Mouse (Mus musculus): ENCODE data around the gene Cracr2b. TPM values are rescaled to one million over a fixed set of nuclear protein-coding genes. Genes with fewer than 3 reads are reported as not detected.
A peak's percentile ranks its signal among the peaks of the same experiment; 100 is the strongest.
"Not testable (repeated sequence)": the region's sequence is repeated elsewhere in the genome, so short reads cannot be mapped to it uniquely, and the experiment has no call there.

Cracr2b gene
- polyA plus RNA-seq, 1 experiment from 2014 or later, result 5.2 TPM

DNA sequence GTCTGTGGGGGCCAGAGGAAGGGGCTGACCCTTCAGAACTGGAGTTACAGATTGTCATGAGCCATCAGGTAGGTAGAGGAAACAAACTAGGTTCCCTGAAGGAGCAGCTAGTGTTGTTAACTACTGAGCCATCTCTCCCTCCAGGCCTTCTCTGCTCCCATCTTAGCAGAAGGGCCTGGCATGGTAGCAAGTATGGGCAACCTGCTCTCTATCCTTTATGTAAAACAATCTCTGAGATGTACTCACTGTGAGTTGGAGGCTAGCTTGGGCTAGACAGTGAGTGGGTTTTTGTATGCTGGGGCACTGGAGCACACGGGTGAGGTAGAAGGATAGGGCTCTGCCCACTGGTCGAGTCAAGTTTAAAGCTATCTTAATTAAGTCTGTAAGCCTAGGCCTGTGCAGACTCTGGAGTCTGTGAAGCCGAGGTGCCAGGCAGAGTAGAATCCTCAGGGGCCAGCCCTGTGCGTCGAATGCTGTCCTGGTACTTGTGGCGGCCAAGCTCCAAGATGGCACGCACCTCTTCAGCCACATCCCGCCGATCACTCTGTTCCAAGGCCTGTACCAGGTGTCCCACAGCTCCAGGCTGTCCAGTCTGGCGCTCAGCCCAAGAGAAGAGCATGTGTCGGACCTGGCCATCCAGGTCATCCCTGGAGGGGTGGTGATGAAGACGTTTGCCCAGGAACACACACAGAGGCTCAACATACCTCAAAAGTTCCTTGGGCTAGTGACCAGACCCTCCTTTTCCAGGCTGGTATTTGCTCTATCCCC lies 22.5 kb upstream of the Cracr2b start:
- WGBS, result 91% methylated on average over 12 of the region's 12 CpGs
- Histone ChIP-seq H3K4me3 (replicated peaks; ENCODE audit: low read length) (no peak overlapping the region), H3K4me2 (ENCODE audit: low read length) (no peak overlapping the region), H3K27me3 (replicated peaks; ENCODE audit: control insufficient read depth, insufficient read depth, low read length) (no peaks in the 10 kb centered on the region), H3K4me1 (replicated peaks; ENCODE audit: control insufficient read depth, insufficient read depth, low read length) (peaks cover 48% of the 10 kb centered on the region), H3K9me3 (ENCODE audit: control insufficient read depth, low read length) (no peaks in the 10 kb centered on the region), H3K9ac (replicated peaks; ENCODE audit: low read depth, low read length) (no peak overlapping the region), H3K27ac (ENCODE audit: low read length) (no peak overlapping the region; the same call in 1 of the 2 replicates), H3K36me3 (ENCODE audit: control insufficient read depth, insufficient read depth) (no peaks in the 10 kb centered on the region; the same call in 1 of the 2 replicates)
- no peak for ATAC-seq

DNA sequence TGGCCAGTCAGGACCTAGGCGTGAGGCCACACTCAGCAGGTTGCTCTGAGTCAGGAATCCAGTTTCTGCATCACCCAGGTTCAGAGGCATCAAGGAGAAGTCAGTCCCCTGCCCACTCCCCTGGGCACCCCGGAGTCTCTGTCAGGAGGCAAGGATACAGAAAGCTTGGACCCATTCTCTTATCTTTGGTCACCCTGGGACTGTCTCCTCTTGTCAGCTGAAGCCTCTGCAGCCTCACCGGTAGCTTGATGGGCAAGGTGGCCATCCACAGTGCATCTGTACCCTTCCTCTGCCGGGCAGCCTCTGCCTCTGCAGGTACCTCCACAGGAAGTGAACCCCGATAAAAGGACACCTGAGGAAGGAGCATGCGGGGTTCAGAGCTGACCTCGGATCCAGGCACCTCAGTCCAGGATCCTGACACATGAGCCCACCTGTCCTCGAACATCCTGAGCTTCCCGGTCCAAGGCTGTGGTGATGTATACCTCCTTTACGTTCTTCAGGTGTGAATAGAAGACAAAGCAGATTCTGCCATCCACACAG lies 21.7 kb upstream of the Cracr2b start:
- Histone ChIP-seq H3K27ac (ENCODE audit: low read length) (no peak overlapping the region), H3K9me3 (ENCODE audit: control insufficient read depth, low read length) (no peaks in the 10 kb centered on the region), H3K9ac (replicated peaks; ENCODE audit: low read depth, low read length) (no peak overlapping the region), H3K4me1 (replicated peaks; ENCODE audit: control insufficient read depth, insufficient read depth, low read length) (peaks cover 42% of the 10 kb centered on the region), H3K36me3 (ENCODE audit: control insufficient read depth, insufficient read depth) (no peaks in the 10 kb centered on the region; the same call in 1 of the 2 replicates), H3K27me3 (replicated peaks; ENCODE audit: control insufficient read depth, insufficient read depth, low read length) (no peaks in the 10 kb centered on the region), H3K4me3 (replicated peaks; ENCODE audit: low read length) (no peak overlapping the region), H3K4me2 (ENCODE audit: low read length) (no peak overlapping the region)
- ATAC-seq, result no peak
- 92% methylated on average over 10 of the region's 10 CpGs for WGBS

DNA sequence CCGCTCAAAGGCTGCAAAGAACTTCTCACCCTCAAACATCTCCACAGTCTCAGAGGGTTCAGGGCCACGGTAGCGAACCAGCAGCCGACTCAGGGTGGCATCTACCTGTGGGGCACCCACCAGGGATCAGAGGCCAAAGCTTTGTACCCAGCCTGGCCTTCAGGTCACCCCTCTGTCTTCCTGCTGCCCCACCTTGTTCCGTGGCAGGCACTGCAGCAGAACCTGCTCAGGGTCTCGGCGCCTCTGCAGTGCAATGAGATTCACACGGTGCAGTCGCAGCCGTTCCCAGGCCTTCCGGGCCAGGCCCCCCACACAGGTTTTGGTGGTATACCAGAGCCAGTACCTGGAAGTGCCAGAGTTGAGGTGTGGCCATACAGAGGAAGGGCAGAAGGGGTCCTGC lies 21.1 kb upstream of the Cracr2b start:
- WGBS, result 93% methylated on average over 11 of the region's 11 CpGs
- Histone ChIP-seq H3K9ac (replicated peaks; ENCODE audit: low read depth, low read length) (no peak overlapping the region), H3K4me1 (replicated peaks; ENCODE audit: control insufficient read depth, insufficient read depth, low read length) (peaks cover 38% of the 10 kb centered on the region), H3K36me3 (ENCODE audit: control insufficient read depth, insufficient read depth) (no peaks in the 10 kb centered on the region; the same call in 1 of the 2 replicates), H3K9me3 (ENCODE audit: control insufficient read depth, low read length) (no peaks in the 10 kb centered on the region), H3K4me2 (ENCODE audit: low read length) (no peak overlapping the region), H3K27ac (ENCODE audit: low read length) (no peak overlapping the region), H3K27me3 (replicated peaks; ENCODE audit: control insufficient read depth, insufficient read depth, low read length) (no peaks in the 10 kb centered on the region), H3K4me3 (replicated peaks; ENCODE audit: low read length) (no peak overlapping the region)
- ATAC-seq, result no peak

DNA sequence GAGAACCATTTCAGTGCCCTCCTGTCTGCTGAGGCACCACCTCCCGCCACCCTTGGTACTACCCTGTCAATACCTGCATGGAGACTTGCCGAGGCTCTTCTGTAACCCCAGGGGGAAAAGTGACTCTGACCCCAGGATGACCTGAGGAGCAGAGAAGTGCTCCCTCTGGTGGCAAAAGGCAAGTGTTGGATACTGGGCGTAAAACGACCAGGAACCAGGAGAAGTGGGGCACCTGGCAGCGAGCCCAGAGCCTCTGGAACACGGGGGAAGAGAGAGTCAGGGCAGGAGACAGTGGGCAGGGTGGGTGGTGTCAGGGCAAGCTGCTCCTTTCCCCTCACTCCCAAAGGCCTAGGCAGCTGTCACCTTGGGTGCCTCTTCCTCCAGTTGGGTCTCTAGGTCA lies 20.3 kb upstream of the Cracr2b start:
- Histone ChIP-seq H3K9me3 (ENCODE audit: control insufficient read depth, low read length) (no peaks in the 10 kb centered on the region), H3K27ac (ENCODE audit: low read length) (no peak overlapping the region), H3K4me3 (replicated peaks; ENCODE audit: low read length) (no peak overlapping the region), H3K4me1 (replicated peaks; ENCODE audit: control insufficient read depth, insufficient read depth, low read length) (peaks cover 33% of the 10 kb centered on the region), H3K9ac (replicated peaks; ENCODE audit: low read depth, low read length) (no peak overlapping the region), H3K36me3 (ENCODE audit: control insufficient read depth, insufficient read depth) (no peaks in the 10 kb centered on the region; the same call in 1 of the 2 replicates), H3K27me3 (replicated peaks; ENCODE audit: control insufficient read depth, insufficient read depth, low read length) (no peaks in the 10 kb centered on the region), H3K4me2 (ENCODE audit: low read length) (no peak overlapping the region)
- WGBS, result 23% methylated on average over 6 of the region's 6 CpGs
- ATAC-seq, result no peak

DNA sequence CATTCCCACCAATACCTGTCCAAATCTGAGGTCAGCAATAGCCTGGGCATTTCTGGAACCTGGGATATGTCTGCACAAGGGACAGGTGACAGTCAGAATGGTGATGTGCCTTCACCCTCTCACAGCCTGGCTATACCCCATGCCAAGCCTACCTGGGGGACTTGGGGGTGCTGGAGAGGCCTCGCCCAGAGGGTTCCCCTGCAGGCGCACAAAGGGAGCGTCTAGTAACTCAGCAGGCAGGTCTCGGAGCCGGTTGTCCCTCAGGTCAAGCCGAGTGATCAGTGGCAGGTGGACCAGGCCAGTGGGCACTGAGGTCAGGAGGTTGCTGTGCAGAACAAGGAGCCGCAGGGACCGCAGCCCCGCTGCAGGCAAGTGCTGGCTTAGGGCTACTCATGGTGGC lies 19.4 kb upstream of the Cracr2b start:
- H3K9ac ChIP-seq (replicated peaks; ENCODE audit: low read depth, low read length), result no peak overlapping the region
- ATAC-seq, result no peak
- H3K36me3 ChIP-seq (ENCODE audit: control insufficient read depth, insufficient read depth), result no peaks in the 10 kb centered on the region; the same call in 1 of the 2 replicates
- H3K27me3 ChIP-seq (replicated peaks; ENCODE audit: control insufficient read depth, insufficient read depth, low read length), result no peaks in the 10 kb centered on the region
- 92% methylated on average over 9 of the region's 9 CpGs for WGBS
- H3K4me1 ChIP-seq (replicated peaks; ENCODE audit: control insufficient read depth, insufficient read depth, low read length), result peaks cover 25% of the 10 kb centered on the region
- H3K4me3 ChIP-seq (replicated peaks; ENCODE audit: low read length), result no peak overlapping the region
- H3K4me2 ChIP-seq (ENCODE audit: low read length), result no peak overlapping the region
- H3K9me3 ChIP-seq (ENCODE audit: control insufficient read depth, low read length), result no peaks in the 10 kb centered on the region
- H3K27ac ChIP-seq (ENCODE audit: low read length), result no peak overlapping the region

DNA sequence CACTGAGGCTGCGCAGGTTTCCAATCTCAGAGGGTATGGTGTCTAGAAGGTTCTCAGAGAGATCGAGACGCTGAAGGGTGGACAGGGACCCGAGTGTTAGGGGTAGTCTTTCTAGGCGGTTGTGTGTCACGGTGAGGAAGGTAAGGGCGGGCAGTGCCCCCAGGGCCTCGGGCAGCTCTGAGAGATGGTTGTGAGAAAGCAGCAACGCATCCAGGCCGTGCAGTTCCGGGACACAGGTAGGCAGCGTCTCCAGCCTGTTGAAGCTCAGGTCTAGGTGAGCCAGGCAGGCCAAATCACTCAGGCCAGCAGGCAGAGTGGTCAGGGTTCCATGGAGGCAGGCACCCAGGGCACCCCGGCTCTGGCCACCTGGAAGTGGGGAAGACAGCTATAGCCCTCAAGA lies 18.7 kb upstream of the Cracr2b start:
- ATAC-seq, result no peak
- Histone ChIP-seq H3K27ac (ENCODE audit: low read length) (no peak overlapping the region), H3K36me3 (ENCODE audit: control insufficient read depth, insufficient read depth) (no peaks in the 10 kb centered on the region; the same call in 1 of the 2 replicates), H3K9me3 (ENCODE audit: control insufficient read depth, low read length) (no peaks in the 10 kb centered on the region), H3K4me3 (replicated peaks; ENCODE audit: low read length) (no peak overlapping the region), H3K4me2 (ENCODE audit: low read length) (peak overlapping the region; percentile 62), H3K4me1 (replicated peaks; ENCODE audit: control insufficient read depth, insufficient read depth, low read length) (peaks cover 18% of the 10 kb centered on the region), H3K9ac (replicated peaks; ENCODE audit: low read depth, low read length) (peak overlapping the region; percentile 33), H3K27me3 (replicated peaks; ENCODE audit: control insufficient read depth, insufficient read depth, low read length) (no peaks in the 10 kb centered on the region)
- 89% methylated on average over 13 of the region's 13 CpGs for WGBS

DNA sequence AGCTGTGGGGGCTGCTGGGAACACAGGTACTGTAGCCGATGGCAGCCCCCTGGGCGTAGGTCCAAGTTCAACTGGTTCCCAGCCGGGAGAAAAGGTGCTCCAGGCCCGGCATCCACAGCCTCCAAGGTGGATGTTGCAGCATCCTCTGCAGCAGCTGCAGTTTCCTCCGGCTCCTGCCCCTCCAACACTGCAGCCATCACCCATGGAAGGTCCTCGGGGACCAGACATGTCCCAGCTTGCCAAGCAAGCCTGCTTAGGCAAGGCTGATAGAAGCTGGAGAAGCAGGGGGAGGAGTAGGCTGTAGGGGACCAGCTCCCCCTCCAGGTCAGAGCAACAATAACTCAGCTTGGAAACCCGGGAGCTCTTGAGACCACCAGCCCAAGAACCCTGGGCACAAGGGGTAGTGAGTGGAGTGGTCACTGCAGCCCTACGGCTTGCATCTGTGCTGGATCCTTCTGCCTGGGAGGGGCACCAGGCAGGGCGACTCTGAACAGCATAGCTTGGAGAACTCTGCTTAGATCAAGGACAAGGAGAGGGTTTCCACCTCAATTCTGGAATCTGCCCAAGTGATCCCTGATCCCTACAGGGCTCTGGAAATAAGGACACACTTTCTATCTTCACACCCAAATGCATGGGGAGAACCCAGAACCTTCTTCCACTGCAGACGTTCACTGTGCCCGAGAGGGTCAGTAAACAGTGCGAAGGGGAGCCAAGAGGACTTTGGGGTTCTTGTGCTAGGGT lies 17.6 kb upstream of the Cracr2b start:
- WGBS, result 17% methylated on average over 12 of the region's 12 CpGs
- H3K36me3 ChIP-seq (ENCODE audit: control insufficient read depth, insufficient read depth), result no peaks in the 10 kb centered on the region; the same call in 1 of the 2 replicates
- H3K27ac ChIP-seq (ENCODE audit: low read length), result no peak overlapping the region
- H3K27me3 ChIP-seq (replicated peaks; ENCODE audit: control insufficient read depth, insufficient read depth, low read length), result no peaks in the 10 kb centered on the region
- H3K4me1 ChIP-seq (replicated peaks; ENCODE audit: control insufficient read depth, insufficient read depth, low read length), result peaks cover 21% of the 10 kb centered on the region
- ATAC-seq, result no peak
- peak overlapping the region; percentile 41 for H3K4me3 ChIP-seq (replicated peaks; ENCODE audit: low read length)
- peak overlapping the region; percentile 62 for H3K4me2 ChIP-seq (ENCODE audit: low read length)
- no peaks in the 10 kb centered on the region for H3K9me3 ChIP-seq (ENCODE audit: control insufficient read depth, low read length)
- peak overlapping the region; percentile 44 for H3K9ac ChIP-seq (replicated peaks; ENCODE audit: low read depth, low read length)

DNA sequence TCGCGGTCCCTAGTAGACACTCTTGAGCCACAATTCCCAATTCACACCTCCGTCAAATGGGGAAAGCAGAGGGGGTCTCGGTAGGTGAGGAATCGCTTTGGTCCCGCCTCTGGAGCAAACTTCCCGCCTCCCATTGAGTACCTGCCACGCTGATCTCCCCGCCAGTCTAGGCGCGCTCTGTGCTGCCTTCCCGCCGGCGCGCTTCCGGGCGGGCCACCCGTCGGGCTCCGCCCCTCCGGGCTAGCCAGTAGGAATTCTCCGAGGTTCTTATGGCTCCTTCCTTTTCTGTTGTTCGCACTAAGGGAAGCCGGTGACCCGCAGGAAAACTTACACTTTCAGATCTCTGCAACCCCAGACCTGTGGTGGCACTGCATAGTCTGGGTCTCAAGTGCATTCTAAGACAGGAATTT lies 17.1 kb upstream of the Cracr2b start, which contains the start of gene Pidd1:
Gene Pidd1 (minus strand): TSS at position 198 of the 410 bp plus-strand sequence.
- H3K4me3 ChIP-seq (replicated peaks; ENCODE audit: low read length), result peak within 1 kb of the TSS; percentile 41
- WGBS, result 0% methylated on average over 25 of the region's 25 CpGs
- H3K27ac ChIP-seq (ENCODE audit: low read length), result no peak within 1 kb of the TSS
- peak within 1 kb of the TSS; percentile 62 for H3K4me2 ChIP-seq (ENCODE audit: low read length)
- H3K9me3 ChIP-seq (ENCODE audit: control insufficient read depth, low read length), result no peaks in the 10 kb centered on the region
- H3K36me3 ChIP-seq (ENCODE audit: control insufficient read depth, insufficient read depth), result no peaks in the 10 kb centered on the region; the same call in 1 of the 2 replicates
- peaks cover 27% of the 10 kb centered on the region for H3K4me1 ChIP-seq (replicated peaks; ENCODE audit: control insufficient read depth, insufficient read depth, low read length)
- peak within 1 kb of the TSS; percentile 44 for H3K9ac ChIP-seq (replicated peaks; ENCODE audit: low read depth, low read length)
- peak; percentile 21; the same call in 1 of the 2 replicates for ATAC-seq
- no peaks in the 10 kb centered on the region for H3K27me3 ChIP-seq (replicated peaks; ENCODE audit: control insufficient read depth, insufficient read depth, low read length)

DNA sequence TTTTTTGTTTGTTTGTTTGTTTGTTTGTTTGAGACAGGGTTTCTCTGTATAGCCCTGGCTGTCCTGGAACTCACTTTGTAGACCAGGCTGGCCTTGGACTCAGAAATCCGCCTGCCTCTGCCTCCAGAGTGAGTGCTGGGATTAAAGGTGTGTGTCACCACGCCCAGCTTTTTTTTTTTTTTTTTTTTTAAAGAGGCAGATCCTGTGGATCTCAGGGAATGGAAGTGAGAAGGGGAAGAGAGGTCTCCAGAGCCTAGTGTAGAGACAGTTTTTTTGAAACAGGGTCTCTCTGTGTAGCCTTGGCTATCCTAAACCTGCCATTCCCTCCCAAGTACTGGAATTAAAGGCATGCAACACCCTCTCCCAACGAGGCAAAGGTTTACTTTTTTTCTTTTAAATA lies 14.5 kb upstream of the Cracr2b start:
- WGBS, result 83% methylated on average over 3 of the region's 3 CpGs
- peaks cover 27% of the 10 kb centered on the region for H3K4me1 ChIP-seq (replicated peaks; ENCODE audit: control insufficient read depth, insufficient read depth, low read length)
- not testable (repeated sequence) for H3K9ac ChIP-seq (replicated peaks; ENCODE audit: low read depth, low read length); H3K27me3 ChIP-seq (replicated peaks; ENCODE audit: control insufficient read depth, insufficient read depth, low read length); ATAC-seq; H3K9me3 ChIP-seq (ENCODE audit: control insufficient read depth, low read length); H3K4me3 ChIP-seq (replicated peaks; ENCODE audit: low read length); H3K4me2 ChIP-seq (ENCODE audit: low read length); H3K27ac ChIP-seq (ENCODE audit: low read length); H3K36me3 ChIP-seq (ENCODE audit: control insufficient read depth, insufficient read depth)
